Mouse (Mus musculus) small intestine, adult 2 months (tissue): ENCODE measurements around the gene Prr5l.

Experiments
- CTCF ChIP-seq: fragments of 200-500 bp; IDR thresholded peaks from 2 replicates; pipeline ENCODE4 v1.5.1; 2012; ENCODE audit warnings: low read depth, mild to moderate bottlenecking, control low read depth, inconsistent platforms, low read length, moderate library complexity, mixed read lengths; ENCODE audit not compliant: insufficient replicate concordance, insufficient read length; ENCODE audit errors: extremely low read depth
- POLR2A ChIP-seq: fragments of 200-500 bp; IDR thresholded peaks from 2 replicates; pipeline ENCODE4 v1.6.1; 2012; ENCODE audit warnings: low read depth, mild to moderate bottlenecking, control low read depth, inconsistent platforms, low read length, moderate library complexity

DNA sequence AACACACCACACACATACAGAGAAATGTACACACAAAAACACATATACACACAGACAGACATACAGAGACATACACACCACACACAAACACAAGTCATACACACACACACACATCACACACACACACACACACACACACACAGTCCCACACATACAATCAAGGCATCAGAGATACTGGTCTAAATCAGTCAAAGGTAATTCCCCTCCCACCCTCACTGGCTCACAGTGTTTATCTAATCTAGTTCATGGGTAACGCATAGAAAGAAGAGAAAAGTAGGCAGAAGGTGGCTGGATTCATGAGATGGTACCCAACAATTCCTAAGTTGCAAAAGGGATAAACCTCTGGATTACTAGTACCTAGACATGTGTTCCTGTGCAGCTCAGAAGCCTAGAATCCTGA, 120.9 kb downstream of the Prr5l start:
- TF ChIP-seq CTCF (no peak), POLR2A (no peak)
